Mouse (Mus musculus) limb, embryonic 10.5 days (tissue): ENCODE results near the gene Smco3. TPM values are rescaled to one million over a fixed set of nuclear protein-coding genes. Genes with fewer than 3 reads are reported as not detected.

Experiments
- DNase-seq: peaks from one replicate; pipeline ENCODE4 v3.0.0-alpha.2; 2017; ENCODE audit warnings: low spot score
- H3K27ac ChIP-seq: fragments of 300-500 bp; sonication (generic); 2 replicates; pipeline ENCODE4 v1.5.1; 2016; ENCODE audit warnings: mild to moderate bottlenecking
- H3K27me3 ChIP-seq: fragments of 300-500 bp; sonication (generic); 2 replicates; pipeline ENCODE4 v1.6.1; 2016; ENCODE audit warnings: low read depth, mild to moderate bottlenecking; ENCODE audit not compliant: poor library complexity, severe bottlenecking
- H3K36me3 ChIP-seq: fragments of 300-500 bp; sonication (generic); 2 replicates; pipeline ENCODE4 v1.6.1; 2016; ENCODE audit warnings: mild to moderate bottlenecking, moderate library complexity
- H3K4me1 ChIP-seq: fragments of 300-500 bp; sonication (generic); 2 replicates; pipeline ENCODE4 v1.6.1; 2016
- H3K4me3 ChIP-seq: fragments of 300-500 bp; sonication (generic); 2 replicates; pipeline ENCODE4 v1.5.1; 2016; ENCODE audit warnings: mild to moderate bottlenecking, moderate library complexity
- H3K9me3 ChIP-seq: fragments of 300-500 bp; sonication (generic); replicated peaks from 2 replicates; pipeline ENCODE4 v1.6.1; 2016; ENCODE audit warnings: mild to moderate bottlenecking
- WGBS: fragments of 180-500 bp; shearing (Covaris S2); methylation state at CpG from one replicate; pipeline ENCODE4 v1.1.7; 2016; 5-methylcytosine and 5-hydroxymethylcytosine counted together
- polyA plus RNA-seq: library from polyadenylated mRNA; unstranded; fragments of >200 nt; fragmentation: Nextera tagmentation; extraction: Ambion mirVana; gene quantifications from 2 replicates; pipeline ENCODE4 v1.2.1, GENCODE M21; 2016

The Smco3 gene
- polyA plus RNA-seq, 1 experiment from 2014 or later, result not detected

GRCm38 (mm10) chr6:136837323-136837722 lies 2.1 kb upstream of the Smco3 start:
- no peaks in the 10 kb centered on the region for H3K9me3 ChIP-seq
- WGBS, result 90% methylated on average over 3 of the region's 3 CpGs
- no peaks in the 10 kb centered on the region for H3K27me3 ChIP-seq
- no peaks in the 10 kb centered on the region for H3K36me3 ChIP-seq
- DNase-seq, result no peak
- no peak overlapping the region for H3K4me3 ChIP-seq
- no peaks in the 10 kb centered on the region for H3K4me1 ChIP-seq
- no peak overlapping the region for H3K27ac ChIP-seq

GRCm38 (mm10) chr6:136831712-136832111 lies 3.5 kb downstream of the Smco3 start:
- H3K27ac ChIP-seq, result no peak overlapping the region
- H3K4me3 ChIP-seq, result no peak overlapping the region
- 77% methylated on average over 5 of the region's 5 CpGs for WGBS
- H3K36me3 ChIP-seq, result no peaks in the 10 kb centered on the region
- peaks cover 7% of the 10 kb centered on the region for H3K4me1 ChIP-seq
- no peak for DNase-seq
- H3K27me3 ChIP-seq, result no peaks in the 10 kb centered on the region
- H3K9me3 ChIP-seq, result no peaks in the 10 kb centered on the region

- peak overlapping the region; percentile 100 for H3K4me3 ChIP-seq
- H3K27me3 ChIP-seq, result no peaks in the 10 kb centered on the region
- DNase-seq, result no peak
- peaks cover 22% of the 10 kb centered on the region for H3K36me3 ChIP-seq
- peak overlapping the region; percentile 99 for H3K27ac ChIP-seq
- H3K4me1 ChIP-seq, result peaks cover 11% of the 10 kb centered on the region
- no peaks in the 10 kb centered on the region for H3K9me3 ChIP-seq
- WGBS, result 38% methylated on average over 4 of the region's 4 CpGs
These were observed 6.6 kb downstream of the Smco3 start for GRCm38 (mm10) chr6:136828681-136829080.

- H3K4me3 ChIP-seq, result peak within 1 kb of the TSS; percentile 100
- peak; percentile 96 for DNase-seq
- H3K27ac ChIP-seq, result peak within 1 kb of the TSS; percentile 99
- whole genome bisulfite sequencing, result under 1% methylated on average over 45 of the region's 45 CpGs
- no peaks in the 10 kb centered on the region for H3K9me3 ChIP-seq
- H3K4me1 ChIP-seq, result peaks cover 11% of the 10 kb centered on the region
- H3K27me3 ChIP-seq, result no peaks in the 10 kb centered on the region
- H3K36me3 ChIP-seq, result peaks cover 26% of the 10 kb centered on the region
These were observed 7.2 kb downstream of the Smco3 start, which contains the start of gene Wbp11 for GRCm38 (mm10) chr6:136827881-136828561. Gene Wbp11, minus strand, starts transcription at chr6:136828233.

GRCm38 (mm10) chr6:136827516-136827880 lies 7.8 kb downstream of the Smco3 start, which contains the start of gene BC049715:
Gene BC049715, plus strand, starts transcription at chr6:136827626.
- Histone ChIP-seq H3K27ac (peak within 1 kb of the TSS; percentile 99), H3K36me3 (peaks cover 31% of the 10 kb centered on the region), H3K9me3 (no peaks in the 10 kb centered on the region), H3K4me3 (peak within 1 kb of the TSS; percentile 100), H3K4me1 (peaks cover 11% of the 10 kb centered on the region), H3K27me3 (no peaks in the 10 kb centered on the region)
- under 1% methylated on average over 34 of the region's 34 CpGs for WGBS
- DNase-seq, result no peak

- H3K4me3 ChIP-seq, result peak overlapping the region; percentile 100
- peaks cover 35% of the 10 kb centered on the region for H3K36me3 ChIP-seq
- H3K27me3 ChIP-seq, result no peaks in the 10 kb centered on the region
- WGBS, result 24% methylated on average over 7 of the region's 7 CpGs
- H3K27ac ChIP-seq, result peak overlapping the region; percentile 99
- H3K9me3 ChIP-seq, result no peaks in the 10 kb centered on the region
- H3K4me1 ChIP-seq, result peaks cover 11% of the 10 kb centered on the region
- DNase-seq, result no peak
These were observed 8.1 kb downstream of the Smco3 start for GRCm38 (mm10) chr6:136827116-136827515.

GRCm38 (mm10) chr6:136824987-136825386 lies 10.3 kb downstream of the Smco3 start:
- Histone ChIP-seq H3K4me3 (no peak overlapping the region), H3K27me3 (no peaks in the 10 kb centered on the region), H3K9me3 (no peaks in the 10 kb centered on the region), H3K4me1 (peaks cover 11% of the 10 kb centered on the region; the same call in 1 of the 2 replicates), H3K27ac (no peak overlapping the region), H3K36me3 (peaks cover 56% of the 10 kb centered on the region)
- no peak for DNase-seq
- 94% methylated on average over 8 of the region's 8 CpGs for WGBS

GRCm38 (mm10) chr6:136821086-136821485 lies 14.2 kb downstream of the Smco3 start:
- H3K36me3 ChIP-seq, result peaks cover 94% of the 10 kb centered on the region
- H3K27ac ChIP-seq, result no peak overlapping the region
- H3K4me1 ChIP-seq, result no peaks in the 10 kb centered on the region
- DNase-seq, result no peak
- WGBS, result 95% methylated on average over 18 of the region's 18 CpGs
- H3K27me3 ChIP-seq, result no peaks in the 10 kb centered on the region
- no peak overlapping the region for H3K4me3 ChIP-seq
- no peaks in the 10 kb centered on the region for H3K9me3 ChIP-seq

- Histone ChIP-seq H3K9me3 (no peaks in the 10 kb centered on the region), H3K4me3 (no peak overlapping the region), H3K4me1 (no peaks in the 10 kb centered on the region), H3K27ac (no peak overlapping the region), H3K27me3 (no peaks in the 10 kb centered on the region), H3K36me3 (peaks cover 95% of the 10 kb centered on the region)
- 97% methylated on average over 21 of the region's 21 CpGs for WGBS
- DNase-seq, result no peak
These were observed 14.9 kb downstream of the Smco3 start for GRCm38 (mm10) chr6:136820381-136820780.

GRCm38 (mm10) chr6:136817549-136817948 lies 17.7 kb downstream of the Smco3 start:
- peaks cover 97% of the 10 kb centered on the region for H3K36me3 ChIP-seq
- no peak for DNase-seq
- H3K27me3 ChIP-seq, result no peaks in the 10 kb centered on the region
- H3K4me1 ChIP-seq, result no peaks in the 10 kb centered on the region
- no peak overlapping the region for H3K4me3 ChIP-seq
- H3K9me3 ChIP-seq, result no peaks in the 10 kb centered on the region
- H3K27ac ChIP-seq, result no peak overlapping the region
- WGBS, result 97% methylated on average over 3 of the region's 3 CpGs

- Histone ChIP-seq H3K9me3 (no peaks in the 10 kb centered on the region), H3K4me1 (no peaks in the 10 kb centered on the region), H3K36me3 (peaks cover 97% of the 10 kb centered on the region), H3K27me3 (no peaks in the 10 kb centered on the region), H3K27ac (no peak overlapping the region), H3K4me3 (no peak overlapping the region)
- no peak for DNase-seq
- 94% methylated on average over 21 of the region's 21 CpGs for WGBS
These were observed 18.4 kb downstream of the Smco3 start for GRCm38 (mm10) chr6:136816826-136817225.

GRCm38 (mm10) chr6:136815381-136815780 lies 19.9 kb downstream of the Smco3 start:
- WGBS, result 95% methylated on average over 7 of the region's 7 CpGs

GRCm38 (mm10) chr6:136813117-136813516 lies 22.1 kb downstream of the Smco3 start:
- Histone ChIP-seq H3K27ac (no peak overlapping the region), H3K4me3 (no peak overlapping the region), H3K4me1 (peaks cover 17% of the 10 kb centered on the region), H3K36me3 (peaks cover 75% of the 10 kb centered on the region), H3K9me3 (no peaks in the 10 kb centered on the region), H3K27me3 (no peaks in the 10 kb centered on the region)
- peak; percentile 25 for DNase-seq
- 67% methylated on average over 4 of the region's 4 CpGs for WGBS

More at GRCm38 (mm10) chr6:136815381-136815780, 19.9 kb downstream of the Smco3 start:
- Histone ChIP-seq H3K36me3 (peaks cover 91% of the 10 kb centered on the region), H3K4me1 (no peaks in the 10 kb centered on the region), H3K27ac (no peak overlapping the region), H3K4me3 (no peak overlapping the region), H3K27me3 (no peaks in the 10 kb centered on the region), H3K9me3 (no peaks in the 10 kb centered on the region)
- DNase-seq, result peak; percentile 27
